In the genomic region with DNA sequence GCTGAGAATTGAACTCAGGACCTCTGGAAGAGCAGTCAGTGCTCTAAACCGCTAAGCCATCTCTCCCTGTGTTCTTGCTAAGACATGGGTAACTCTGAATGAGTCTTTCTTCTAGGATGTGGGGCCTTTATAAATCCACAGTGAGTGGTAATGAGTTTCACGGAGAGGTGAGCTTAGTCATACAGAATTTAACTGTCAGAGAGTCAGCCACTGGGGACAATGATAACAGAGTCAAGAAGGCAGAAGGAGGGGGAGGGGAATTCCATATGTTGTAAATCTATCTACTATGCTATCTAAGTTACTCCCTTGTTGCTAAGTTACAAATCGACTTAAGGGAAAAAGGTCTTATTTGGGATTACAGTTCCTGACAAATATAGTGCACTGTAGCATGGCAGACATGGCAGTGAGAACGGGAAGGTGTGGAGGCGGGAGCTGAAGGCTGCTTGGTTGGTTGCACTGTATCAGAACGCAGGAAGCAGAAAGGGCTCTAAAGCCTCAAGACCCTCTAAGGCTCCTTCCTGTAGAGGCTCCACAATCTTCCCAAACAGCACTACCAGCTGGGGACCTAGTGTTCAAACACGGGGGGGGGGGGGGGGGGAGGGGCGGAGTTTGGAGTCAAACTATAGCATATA, we compare ENCODE assay signal across 12 mouse cellular contexts. TPM values are rescaled to one million over a fixed set of nuclear protein-coding genes. Genes with fewer than 3 reads are reported as not detected.
A peak's percentile ranks its signal among the peaks of the same experiment; 100 is the strongest.
DNase-seq lines count a peak whose midpoint lies in the region; ATAC-seq lines count a peak whose summit lies in the region.
"Had no signal": no experiment of that assay in that cellular context is flagged by ENCODE, and none has a peak within 500 bp of the region (broad histone marks: within the 10 kb centered on the region; RNA-seq: fewer than 3 reads in every experiment).

No protein-coding gene starts in this region.

- no peak overlapping the region for H3K4me2 ChIP-seq in forebrain, embryonic 16.5 days (ENCODE audit: low read length)
- H3K4me2 ChIP-seq: embryonic facial prominence, embryonic 13.5 days had no signal

- no peak for DNase-seq in layer of hippocampus, adult 18-20 months (ENCODE audit: low spot score in 2 of 2)
- no peak for DNase-seq in ovary, postnatal 10 days (ENCODE audit: low spot score)
- DNase-seq in urinary bladder, postnatal 25 days (ENCODE audit: low spot score): no peak
- DNase-seq: adrenal gland, postnatal 36 days; heart, adult 2 months; kidney, adult 11 months; right cerebral cortex, postnatal 4 days had no signal

- no peaks in the 10 kb centered on the region for H3K36me3 ChIP-seq in megakaryocyte, embryonic 14.5 days (replicated peaks; ENCODE audit: low read length)
- no peaks in the 10 kb centered on the region for H3K36me3 ChIP-seq in forebrain, embryonic 16.5 days (ENCODE audit: control insufficient read depth, insufficient read depth)
- H3K36me3 ChIP-seq: embryonic facial prominence, embryonic 13.5 days had no signal

- H3K27ac ChIP-seq in forebrain, embryonic 16.5 days (ENCODE audit: low read length): no peak overlapping the region
- H3K27ac ChIP-seq: embryonic facial prominence, embryonic 13.5 days; heart, adult 2 months had no signal

- WGBS in forebrain, embryonic 16.5 days: 53% methylated on average over 7 of the region's 8 CpGs

- no peak overlapping the region for H3K9ac ChIP-seq in forebrain, embryonic 16.5 days (replicated peaks; ENCODE audit: low read depth, low read length)
- H3K9ac ChIP-seq: embryonic facial prominence, embryonic 13.5 days had no signal

- peaks cover 5% of the 10 kb centered on the region for H3K4me1 ChIP-seq in megakaryocyte, embryonic 14.5 days
- H3K4me1 ChIP-seq in forebrain, embryonic 16.5 days (replicated peaks; ENCODE audit: control insufficient read depth, insufficient read depth, low read length): no peaks in the 10 kb centered on the region
- H3K4me1 ChIP-seq: embryonic facial prominence, embryonic 13.5 days had no signal

- H3K9me3 ChIP-seq in megakaryocyte, embryonic 14.5 days: no peaks in the 10 kb centered on the region
- H3K9me3 ChIP-seq in forebrain, embryonic 16.5 days (ENCODE audit: control insufficient read depth, low read length): no peaks in the 10 kb centered on the region
- H3K9me3 ChIP-seq: embryonic facial prominence, embryonic 13.5 days had no signal

- ATAC-seq in megakaryocyte, adult 5-6 weeks (ENCODE audit: poor library complexity, severe bottlenecking): no peak
- peak; percentile 69 for ATAC-seq in forebrain, embryonic 16.5 days
- ATAC-seq in megakaryocyte-erythroid progenitor cell, adult 5-6 weeks (replicated peaks; ENCODE audit: low FRiP score, low TSS enrichment, poor library complexity, severe bottlenecking): peak; percentile 53; the same call in 1 of the 2 replicates

- H3K27me3 ChIP-seq in megakaryocyte, embryonic 14.5 days (replicated peaks): no peaks in the 10 kb centered on the region
- no peaks in the 10 kb centered on the region for H3K27me3 ChIP-seq in forebrain, embryonic 16.5 days (replicated peaks; ENCODE audit: control insufficient read depth, insufficient read depth, low read length)
- H3K27me3 ChIP-seq: embryonic facial prominence, embryonic 13.5 days had no signal

- peak overlapping the region; percentile 33 for H3K4me3 ChIP-seq in megakaryocyte, embryonic 14.5 days (replicated peaks)
- H3K4me3 ChIP-seq in forebrain, embryonic 16.5 days (replicated peaks; ENCODE audit: low read length): no peak overlapping the region
- H3K4me3 ChIP-seq: embryonic facial prominence, embryonic 13.5 days; heart, adult 2 months had no signal

RNA-seq across cellular contexts. Expression of a gene that starts 39.5 kb away (rescaled TPM):
- not detected in 2 replicates for polyA plus RNA-seq in megakaryocyte, embryonic 14.5 days (2012; ENCODE audit: insufficient read depth, low replicate concordance)
- 0.27 and 0.84 TPM in 2 replicates for total RNA-seq in megakaryocyte, adult 5-6 weeks (2015)
- not detected in 2 replicates for total RNA-seq in megakaryocyte, adult 5-6 weeks (2017)
- 41.3 and 53.3 TPM in 2 replicates for polyA plus RNA-seq in forebrain, embryonic 16.5 days (2015; fragmentation: Nextera tagmentation; extraction: Ambion mirVana)
- not detected in 2 replicates for total RNA-seq in megakaryocyte-erythroid progenitor cell, adult 5-6 weeks (2014; fragmentation: Nextera tagmentation)
- total RNA-seq in megakaryocyte-erythroid progenitor cell, adult 5-6 weeks (2017): not detected in 2 replicates
- 10 to 100 TPM; 18.9 to 20.0 TPM for total RNA-seq in layer of hippocampus, adult 18-20 months (2021)

RNA-seq across cellular contexts. Expression of a gene that starts 47.0 kb away (rescaled TPM):
- polyA plus RNA-seq in megakaryocyte, embryonic 14.5 days (2012; ENCODE audit: insufficient read depth, low replicate concordance): 1.2 and 4.5 TPM in 2 replicates
- 24.4 and 29.6 TPM in 2 replicates for total RNA-seq in megakaryocyte, adult 5-6 weeks (2015)
- 16.3 and 19.1 TPM in 2 replicates for total RNA-seq in megakaryocyte, adult 5-6 weeks (2017)
- 18.1 and 19.4 TPM in 2 replicates for polyA plus RNA-seq in forebrain, embryonic 16.5 days (2015; fragmentation: Nextera tagmentation; extraction: Ambion mirVana)
- total RNA-seq in megakaryocyte-erythroid progenitor cell, adult 5-6 weeks (2014; fragmentation: Nextera tagmentation): 17.0 and 22.9 TPM in 2 replicates
- 7.8 and 9.0 TPM in 2 replicates for total RNA-seq in megakaryocyte-erythroid progenitor cell, adult 5-6 weeks (2017)
- total RNA-seq in layer of hippocampus, adult 18-20 months (2021): 10 to 100 TPM; 48.5 to 49.5 TPM

Comparison
In these comparisons a context has a peak if more than half of its experiments do, and no peak if none do; other contexts are left out.
1. RNA of a gene that starts 39.5 kb away (total RNA-seq): 18.9 to 20.0 TPM in layer of hippocampus, adult 18-20 months; 0.27 to 0.84 TPM in megakaryocyte, adult 5-6 weeks and not detected in megakaryocyte-erythroid progenitor cell, adult 5-6 weeks; every median in the first group is over 10 times any median in the second.